Mouse (Mus musculus) macrophage (primary cell): ENCODE measurements around the gene Pah. TPM values are rescaled to one million over a fixed set of nuclear protein-coding genes. Genes with fewer than 3 reads are reported as not detected.

Experiments
- polyA plus RNA-seq: library from polyadenylated mRNA; stranded (reverse); fragments of 250-400 nt; gene quantifications from 3 replicates; pipeline ENCODE4 v1.2.4, GENCODE M21; 2018; ENCODE audit warnings: inconsistent platforms

Gene Pah
- polyA plus RNA-seq, 1 experiment from 2014 or later, result not detected

Other genes with a start within 250 kb of the Pah start
- gene Ascl1, start 28.1 kb upstream of the Pah start, polyA plus RNA-seq, result not detected in 3 replicates